Mouse (Mus musculus) lung, embryonic 14.5 days (tissue): ENCODE measurements around the gene Olfr63. TPM values are rescaled to one million over a fixed set of nuclear protein-coding genes. Genes with fewer than 3 reads are reported as not detected.

Source experiments
- polyA plus RNA-seq: library from polyadenylated mRNA; unstranded; fragments of >200 nt; fragmentation: Nextera tagmentation; extraction: Ambion mirVana; gene quantifications from 2 replicates; pipeline ENCODE4 v1.2.1, GENCODE M21; 2014

Gene Olfr63
- polyA plus RNA-seq, 1 experiment from 2014 or later = 0.03 TPM

Other genes with a start within 250 kb of the Olfr63 start
- 14.6 and 16.9 TPM in 2 replicates for gene Zfp763, start 231.3 kb upstream of the Olfr63 start, polyA plus RNA-seq
- gene 4921501E09Rik, start 196.6 kb upstream of the Olfr63 start, polyA plus RNA-seq = not detected in 2 replicates
- 6.2 and 8.0 TPM in 2 replicates for gene Zfp563, start 175.4 kb upstream of the Olfr63 start, polyA plus RNA-seq
- gene Morc2b, start 125.0 kb upstream of the Olfr63 start, polyA plus RNA-seq = not detected in 2 replicates
- gene Olfr55, start 96.2 kb upstream of the Olfr63 start, polyA plus RNA-seq = not detected in 2 replicates
- gene Olfr239, start 73.4 kb upstream of the Olfr63 start, polyA plus RNA-seq = not detected in 2 replicates
- not detected in 2 replicates for gene Olfr1564, start 43.0 kb upstream of the Olfr63 start, polyA plus RNA-seq
- gene Zfp955a, start 9.5 kb upstream of the Olfr63 start, polyA plus RNA-seq = 18.9 and 20.0 TPM in 2 replicates
- gene Zfp955b, start 24.9 kb downstream of the Olfr63 start, polyA plus RNA-seq = 9.5 and 10.1 TPM in 2 replicates
- gene Zfp81, start 94.2 kb downstream of the Olfr63 start, polyA plus RNA-seq = 14.7 and 17.4 TPM in 2 replicates
- gene Zfp101, start 130.0 kb downstream of the Olfr63 start, polyA plus RNA-seq = 20.4 and 20.8 TPM in 2 replicates
- 0.23 TPM in 1 of 2 replicates, not detected in the other for gene Actl9, start 168.2 kb downstream of the Olfr63 start, polyA plus RNA-seq